Mouse (Mus musculus) midbrain, embryonic 13.5 days (tissue): ENCODE results near the gene Cbfb. TPM values are rescaled to one million over a fixed set of nuclear protein-coding genes. Genes with fewer than 3 reads are reported as not detected.

Source experiments
- ATAC-seq: fragments of 200-750 bp; cut with Nextera tagmentation; 2 replicates; pipeline ENCODE4 v1.8.0; 2017; ENCODE audit warnings: mild to moderate bottlenecking, moderate TSS enrichment, moderate library complexity
- H3K27ac ChIP-seq: fragments of 300-500 bp; sonication (generic); 2 replicates; pipeline ENCODE4 v1.5.1; 2015; ENCODE audit warnings: inconsistent platforms, mild to moderate bottlenecking, moderate library complexity
- H3K27me3 ChIP-seq: fragments of 300-500 bp; sonication (generic); 2 replicates; pipeline ENCODE4 v1.6.1; 2015; ENCODE audit warnings: mild to moderate bottlenecking, inconsistent platforms
- H3K36me3 ChIP-seq: fragments of 300-500 bp; sonication (generic); 2 replicates; pipeline ENCODE4 v1.6.1; 2015; ENCODE audit warnings: mild to moderate bottlenecking, inconsistent platforms
- H3K4me1 ChIP-seq: fragments of 300-500 bp; sonication (generic); replicated peaks from 2 replicates; pipeline ENCODE4 v1.6.1; 2015; ENCODE audit warnings: inconsistent platforms
- H3K4me2 ChIP-seq: fragments of 300-500 bp; sonication (generic); replicated peaks from 2 replicates; pipeline ENCODE4 v1.6.1; 2015; ENCODE audit warnings: moderate library complexity, mild to moderate bottlenecking, inconsistent platforms
- H3K4me3 ChIP-seq: fragments of 300-500 bp; sonication (generic); replicated peaks from 2 replicates; pipeline ENCODE4 v1.5.1; 2015; ENCODE audit warnings: mild to moderate bottlenecking, inconsistent platforms
- H3K9ac ChIP-seq: fragments of 300-500 bp; sonication (generic); replicated peaks from 2 replicates; pipeline ENCODE4 v1.6.1; 2015; ENCODE audit warnings: mild to moderate bottlenecking, inconsistent platforms
- H3K9me3 ChIP-seq: fragments of 300-500 bp; sonication (generic); 2 replicates; pipeline ENCODE4 v1.6.1; 2016; ENCODE audit warnings: mild to moderate bottlenecking, inconsistent platforms
- WGBS: fragments of 180-500 bp; shearing (Covaris S2); methylation state at CpG from one replicate; pipeline ENCODE4 v1.1.7; 2015; 5-methylcytosine and 5-hydroxymethylcytosine counted together
- polyA plus RNA-seq: library from polyadenylated mRNA; unstranded; fragments of >200 nt; fragmentation: Nextera tagmentation; extraction: Ambion mirVana; gene quantifications from 2 replicates; pipeline ENCODE4 v1.2.1, GENCODE M21; 2015

The Cbfb gene
- polyA plus RNA-seq, 1 experiment from 2014 or later: 23.2 TPM

- Histone ChIP-seq H3K4me1 (peaks cover 46% of the 10 kb centered on the region), H3K4me2 (no peak overlapping the region), H3K9ac (no peak overlapping the region; the same call in 1 of the 2 replicates), H3K9me3 (no peaks in the 10 kb centered on the region; the same call in 1 of the 2 replicates), H3K27me3 (peaks cover 97% of the 10 kb centered on the region), H3K36me3 (no peaks in the 10 kb centered on the region), H3K27ac (no peak overlapping the region), H3K4me3 (no peak overlapping the region)
- no peak for ATAC-seq
- 7% methylated on average over 13 of the region's 13 CpGs for WGBS
These were observed 96.3 kb downstream of the Cbfb start for GRCm38 (mm10) chr8:105266775-105267174.

Other genes starting within 250 kb of the Cbfb start
- not detected in 2 replicates for gene Ces2e, start 244.4 kb upstream of the Cbfb start, polyA plus RNA-seq
- not detected in 2 replicates for gene Ces2f, start 223.3 kb upstream of the Cbfb start, polyA plus RNA-seq
- gene Ces2g, start 209.0 kb upstream of the Cbfb start, polyA plus RNA-seq: not detected in 2 replicates
- not detected in 2 replicates for gene Ces2h, start 169.8 kb upstream of the Cbfb start, polyA plus RNA-seq
- not detected in 2 replicates for gene Ces3a, start 122.1 kb upstream of the Cbfb start, polyA plus RNA-seq
- gene Ces3b, start 86.9 kb upstream of the Cbfb start, polyA plus RNA-seq: not detected in 2 replicates
- gene Ces4a, start 38.9 kb upstream of the Cbfb start, polyA plus RNA-seq: not detected in 2 replicates
- gene D230025D16Rik, start 54.5 kb downstream of the Cbfb start, polyA plus RNA-seq: 30.5 and 33.7 TPM in 2 replicates
- gene B3gnt9, start 84.5 kb downstream of the Cbfb start, polyA plus RNA-seq: 3.6 and 4.2 TPM in 2 replicates
- gene Tradd, start 93.9 kb downstream of the Cbfb start, polyA plus RNA-seq: 12.5 and 13.4 TPM in 2 replicates
- 0.48 and 0.61 TPM in 2 replicates for gene Fbxl8, start 94.0 kb downstream of the Cbfb start, polyA plus RNA-seq
- gene Hsf4, start 99.1 kb downstream of the Cbfb start, polyA plus RNA-seq: 0.17 and 0.38 TPM in 2 replicates
- 3.1 and 4.3 TPM in 2 replicates for gene Nol3, start 105.5 kb downstream of the Cbfb start, polyA plus RNA-seq
- 106 and 107 TPM in 2 replicates for gene 4931428F04Rik, start 119.2 kb downstream of the Cbfb start, polyA plus RNA-seq
- gene Exoc3l, start 125.4 kb downstream of the Cbfb start, polyA plus RNA-seq: 10.4 and 11.7 TPM in 2 replicates
- 51.1 and 57.5 TPM in 2 replicates for gene E2f4, start 127.0 kb downstream of the Cbfb start, polyA plus RNA-seq
- 0.97 and 1.1 TPM in 2 replicates for gene Elmo3, start 134.9 kb downstream of the Cbfb start, polyA plus RNA-seq
- 0.98 and 1.1 TPM in 2 replicates for gene Lrrc29, start 155.6 kb downstream of the Cbfb start, polyA plus RNA-seq
- gene Tmem208, start 155.7 kb downstream of the Cbfb start, polyA plus RNA-seq: 121 TPM in 2 replicates
- 0.53 and 0.57 TPM in 2 replicates for gene Fhod1, start 177.3 kb downstream of the Cbfb start, polyA plus RNA-seq
- 5.4 and 5.6 TPM in 2 replicates for gene Slc9a5, start 178.2 kb downstream of the Cbfb start, polyA plus RNA-seq
- 0.93 and 1.5 TPM in 2 replicates for gene Plekhg4, start 202.6 kb downstream of the Cbfb start, polyA plus RNA-seq
- not detected in 2 replicates for gene Kctd19, start 242.8 kb downstream of the Cbfb start, polyA plus RNA-seq
- gene Lrrc36, start 242.9 kb downstream of the Cbfb start, polyA plus RNA-seq: 1.5 and 2.4 TPM in 2 replicates